Mouse (Mus musculus) olfactory bulb, adult 2 months (tissue): ENCODE results near the gene Krba1.

Experiments
- CTCF ChIP-seq: fragments of 200-500 bp; IDR thresholded peaks from 2 replicates; pipeline ENCODE4 v1.5.1; 2012; ENCODE audit warnings: low read depth, mild to moderate bottlenecking, low read length, moderate library complexity; ENCODE audit not compliant: insufficient read depth
- POLR2A ChIP-seq: fragments of 200-500 bp; IDR thresholded peaks from 2 replicates; pipeline ENCODE4 v1.6.1; 2012; ENCODE audit warnings: mild to moderate bottlenecking, low read depth, low read length, moderate library complexity; ENCODE audit not compliant: insufficient read depth

DNA sequence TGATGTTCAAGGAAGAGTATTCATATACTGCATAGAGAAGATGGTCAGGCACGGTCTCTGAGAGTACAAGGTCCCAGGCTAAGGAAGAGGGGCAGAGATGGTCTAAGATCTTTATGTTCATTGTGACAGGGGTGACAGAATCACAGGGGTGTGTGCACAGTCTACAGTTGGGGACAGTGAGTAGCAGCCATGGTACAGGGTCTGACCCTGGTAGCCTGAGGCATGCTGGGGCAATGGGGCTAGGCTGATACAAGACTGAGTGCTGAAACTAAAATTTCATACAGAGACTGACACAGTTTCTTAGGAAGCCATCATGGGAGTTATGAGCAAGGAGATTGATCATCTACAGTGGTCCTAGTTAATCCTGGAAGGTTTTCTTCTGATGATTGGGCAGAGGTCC lies 1.3 kb downstream of the Krba1 start:
- TF ChIP-seq CTCF = no peak
- TF ChIP-seq POLR2A = no peak
